Mouse (Mus musculus): ENCODE measurements around the gene Tle4. TPM values are rescaled to one million over a fixed set of nuclear protein-coding genes. Genes with fewer than 3 reads are reported as not detected.
"Not testable (repeated sequence)": the region's sequence is repeated elsewhere in the genome, so short reads cannot be mapped to it uniquely, and the experiment has no call there.

The Tle4 gene
- 11.4 and 11.7 TPM in 2 replicates for polyA plus RNA-seq (2014; fragmentation: Nextera tagmentation; extraction: Ambion mirVana)

DNA sequence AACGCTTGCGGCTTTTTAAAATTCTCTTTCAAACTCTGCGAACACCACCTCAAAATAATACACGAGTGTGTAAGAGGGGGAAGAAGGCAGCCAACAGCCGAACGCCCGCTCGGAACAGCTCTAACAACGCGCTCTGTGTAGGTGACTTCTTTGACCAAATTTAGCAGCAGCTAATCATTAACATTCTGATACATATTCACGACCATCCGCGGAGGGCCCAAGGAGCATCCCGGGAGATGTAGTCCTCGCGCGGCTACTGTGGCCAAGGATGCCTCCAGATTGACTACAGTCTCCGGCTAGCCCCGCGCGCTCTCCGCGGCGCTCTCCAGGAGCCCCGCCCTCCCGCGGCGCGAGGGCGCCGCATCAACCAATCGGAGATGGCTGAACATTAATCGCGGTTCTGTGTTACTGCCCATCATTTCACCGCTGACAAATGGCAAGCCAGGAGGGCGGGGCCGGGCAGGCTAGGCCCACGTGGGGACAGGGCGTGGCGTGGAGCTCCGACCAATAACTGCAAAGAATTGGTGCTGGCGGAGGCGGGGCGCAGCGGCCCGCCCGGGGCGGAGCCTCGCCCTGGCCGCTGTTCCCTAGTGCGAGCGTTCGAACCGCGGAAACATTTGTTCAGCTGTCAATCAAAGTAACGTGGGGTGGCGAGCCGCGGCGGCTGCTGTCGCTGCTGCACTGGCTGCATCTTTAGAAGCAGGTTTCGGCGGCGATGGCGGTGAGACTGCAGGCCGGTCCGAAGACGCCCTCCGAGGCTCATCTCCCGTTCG, at the start of gene Tle4:
Gene Tle4, minus strand, starts transcription at position 135 of the 773 bp plus-strand sequence.
- WGBS, result under 1% methylated on average over 71 of the region's 71 CpGs
- no peaks in the 10 kb centered on the region for H3K27me3 ChIP-seq (ENCODE audit: control insufficient read depth, insufficient read depth, low read length)
- peak within 1 kb of the TSS; percentile 93 for H3K9ac ChIP-seq (ENCODE audit: low read length)
- peaks cover 2 to 15% of the 10 kb centered on the region in 2 experiments; a peak in 3 of 4 replicates for H3K4me1 ChIP-seq (ENCODE audit: control insufficient read depth in 2 of 2, insufficient read depth in 2 of 2, low read length in 2 of 2)
- no peaks in the 10 kb centered on the region for H3K9me3 ChIP-seq (ENCODE audit: control insufficient read depth, low read length)
- ATAC-seq (ENCODE audit: insufficient number of reproducible peaks, insufficient read depth, low FRiP score, low read depth), result peak; percentile 97
- H3K27ac ChIP-seq (replicated peaks in 1 of 2; ENCODE audit: control insufficient read depth in 1 of 2, insufficient read depth in 1 of 2, low read depth in 2 of 2, low read length in 2 of 2), result peak within 1 kb of the TSS; percentile 92 to 95
- peak within 1 kb of the TSS; percentile 76 for H3K4me2 ChIP-seq (ENCODE audit: low read length)
- H3K4me3 ChIP-seq (ENCODE audit: control insufficient read depth in 1 of 2, insufficient read depth in 1 of 2, low read depth in 1 of 2, low read length in 2 of 2), result peak within 1 kb of the TSS; percentile 86 to 99
- H3K36me3 ChIP-seq (ENCODE audit: control insufficient read depth, insufficient read depth, low read length), result 0 out of 2 replicates have a peak, but pooled peaks cover 2% of the 10 kb centered on the region

DNA sequence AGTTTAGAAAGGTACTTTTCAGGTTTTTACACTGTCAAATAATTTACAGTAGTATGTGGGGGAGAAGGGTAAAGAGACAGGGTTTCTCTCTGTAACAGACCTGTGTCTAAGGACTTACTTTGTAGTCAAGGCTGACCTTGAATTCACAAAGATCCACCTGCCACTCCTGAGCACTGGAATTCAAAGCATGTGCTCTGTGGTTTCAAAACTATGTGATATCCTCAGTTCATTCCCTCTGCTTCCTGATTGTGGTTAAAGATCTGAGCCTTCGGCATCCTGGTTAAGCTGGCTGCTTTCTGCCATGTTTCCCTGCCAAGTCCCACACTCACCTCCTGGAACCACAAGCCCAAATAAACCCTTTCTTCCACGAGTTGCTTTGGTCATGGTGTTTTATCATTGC, 47.8 kb upstream of the Tle4 start:
- no peaks in the 10 kb centered on the region for H3K9me3 ChIP-seq (ENCODE audit: control insufficient read depth, low read length)
- H3K27me3 ChIP-seq (ENCODE audit: control insufficient read depth, insufficient read depth, low read length), result no peaks in the 10 kb centered on the region
- ATAC-seq (ENCODE audit: insufficient number of reproducible peaks, insufficient read depth, low FRiP score, low read depth), result no peak
- no peaks in the 10 kb centered on the region for H3K36me3 ChIP-seq (ENCODE audit: control insufficient read depth, insufficient read depth, low read length)
- H3K4me3 ChIP-seq (ENCODE audit: control insufficient read depth in 1 of 2, insufficient read depth in 1 of 2, low read depth in 1 of 2, low read length in 2 of 2), result no peak overlapping the region
- WGBS, result 42% methylated on average over 2 of the region's 2 CpGs
- no peak overlapping the region for H3K9ac ChIP-seq (ENCODE audit: low read length)
- no peaks in the 10 kb centered on the region; a peak in 1 of 4 replicates for H3K4me1 ChIP-seq (ENCODE audit: control insufficient read depth in 2 of 2, insufficient read depth in 2 of 2, low read length in 2 of 2)
- no peak overlapping the region for H3K4me2 ChIP-seq (ENCODE audit: low read length)
- H3K27ac ChIP-seq (replicated peaks in 1 of 2; ENCODE audit: control insufficient read depth in 1 of 2, insufficient read depth in 1 of 2, low read depth in 2 of 2, low read length in 2 of 2), result no peak overlapping the region

DNA sequence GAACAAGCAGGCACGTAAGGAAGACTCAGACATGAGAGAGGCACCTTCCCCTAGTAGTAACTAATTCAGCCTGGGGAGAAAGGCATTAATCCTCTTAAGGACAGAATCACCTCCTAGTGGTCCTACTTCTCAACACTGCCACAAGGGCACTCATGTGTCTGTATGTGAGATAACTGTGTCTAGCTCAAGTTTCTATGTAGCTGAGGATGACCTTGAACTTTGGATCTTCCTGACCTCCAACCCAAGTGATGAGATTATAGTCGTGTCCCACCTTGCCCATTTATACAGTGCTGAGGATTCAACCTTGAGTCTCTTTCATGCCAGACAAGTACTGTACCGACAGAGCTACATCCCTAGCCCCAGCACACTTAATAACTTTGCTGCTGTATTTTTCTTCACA, 46.9 kb upstream of the Tle4 start:
- Histone ChIP-seq H3K4me3 (ENCODE audit: control insufficient read depth in 1 of 2, insufficient read depth in 1 of 2, low read depth in 1 of 2, low read length in 2 of 2) (no peak overlapping the region), H3K4me2 (ENCODE audit: low read length) (no peak overlapping the region), H3K4me1 (ENCODE audit: control insufficient read depth in 2 of 2, insufficient read depth in 2 of 2, low read length in 2 of 2) (no peaks in the 10 kb centered on the region; a peak in 1 of 4 replicates), H3K27me3 (ENCODE audit: control insufficient read depth, insufficient read depth, low read length) (no peaks in the 10 kb centered on the region), H3K9ac (ENCODE audit: low read length) (no peak overlapping the region), H3K27ac (replicated peaks in 1 of 2; ENCODE audit: control insufficient read depth in 1 of 2, insufficient read depth in 1 of 2, low read depth in 2 of 2, low read length in 2 of 2) (no peak overlapping the region), H3K36me3 (ENCODE audit: control insufficient read depth, insufficient read depth, low read length) (no peaks in the 10 kb centered on the region), H3K9me3 (ENCODE audit: control insufficient read depth, low read length) (no peaks in the 10 kb centered on the region)
- 81% methylated on average over 3 of the region's 3 CpGs for WGBS
- ATAC-seq (ENCODE audit: insufficient number of reproducible peaks, insufficient read depth, low FRiP score, low read depth), result no peak

DNA sequence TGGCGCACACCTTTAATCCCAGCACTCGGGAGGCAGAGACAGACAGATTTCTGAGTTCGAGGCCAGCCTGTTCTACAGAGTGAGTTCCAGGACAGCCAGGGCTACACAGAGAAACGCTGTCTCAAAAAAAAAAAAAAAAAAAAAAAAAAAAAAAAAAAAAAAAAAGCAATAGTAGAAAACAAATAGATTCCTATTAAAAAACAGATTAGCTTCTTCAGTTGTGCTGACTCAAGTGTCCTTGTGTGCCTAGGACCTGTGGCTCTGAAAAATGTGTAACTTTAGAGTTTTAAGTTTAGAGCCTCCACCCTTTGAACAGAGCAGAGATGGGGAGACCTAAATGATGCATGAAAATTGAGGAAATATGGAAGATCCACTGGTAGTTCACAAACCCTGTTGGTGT, 45.2 kb upstream of the Tle4 start:
- H3K4me1 ChIP-seq (ENCODE audit: control insufficient read depth in 2 of 2, insufficient read depth in 2 of 2, low read length in 2 of 2); H3K4me3 ChIP-seq (ENCODE audit: control insufficient read depth in 1 of 2, insufficient read depth in 1 of 2, low read depth in 1 of 2, low read length in 2 of 2); H3K9ac ChIP-seq (ENCODE audit: low read length); H3K27me3 ChIP-seq (ENCODE audit: control insufficient read depth, insufficient read depth, low read length); H3K4me2 ChIP-seq (ENCODE audit: low read length); H3K36me3 ChIP-seq (ENCODE audit: control insufficient read depth, insufficient read depth, low read length); H3K9me3 ChIP-seq (ENCODE audit: control insufficient read depth, low read length); ATAC-seq (ENCODE audit: insufficient number of reproducible peaks, insufficient read depth, low FRiP score, low read depth); H3K27ac ChIP-seq (replicated peaks in 1 of 2; ENCODE audit: control insufficient read depth in 1 of 2, insufficient read depth in 1 of 2, low read depth in 2 of 2, low read length in 2 of 2): not testable (repeated sequence)
- 97% methylated on average over 4 of the region's 4 CpGs for WGBS

DNA sequence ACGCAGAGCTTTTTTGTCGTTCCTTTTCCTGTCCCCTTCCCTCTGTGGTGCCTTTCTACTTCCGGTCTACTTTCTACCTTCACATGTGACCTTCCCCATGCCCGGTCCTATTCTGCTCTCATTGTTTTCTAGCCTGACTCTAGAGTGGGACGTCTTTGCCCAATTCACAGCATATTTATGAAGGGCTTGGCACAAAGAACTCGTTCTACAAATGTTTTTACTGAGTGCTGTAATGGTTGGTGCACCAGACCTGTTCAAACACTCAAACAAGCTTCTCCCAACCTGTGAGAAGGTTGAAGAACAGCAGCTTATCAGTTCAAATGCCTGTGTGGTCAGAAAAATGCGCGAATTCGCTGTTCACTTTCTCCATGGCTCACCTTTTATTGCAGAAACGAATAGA, 44.8 kb upstream of the Tle4 start:
- Histone ChIP-seq H3K27ac (replicated peaks in 1 of 2; ENCODE audit: control insufficient read depth in 1 of 2, insufficient read depth in 1 of 2, low read depth in 2 of 2, low read length in 2 of 2) (no peak overlapping the region), H3K9me3 (ENCODE audit: control insufficient read depth, low read length) (no peaks in the 10 kb centered on the region), H3K9ac (ENCODE audit: low read length) (no peak overlapping the region), H3K4me2 (ENCODE audit: low read length) (no peak overlapping the region), H3K27me3 (ENCODE audit: control insufficient read depth, insufficient read depth, low read length) (no peaks in the 10 kb centered on the region), H3K4me1 (ENCODE audit: control insufficient read depth in 2 of 2, insufficient read depth in 2 of 2, low read length in 2 of 2) (no peaks in the 10 kb centered on the region; a peak in 1 of 4 replicates), H3K4me3 (ENCODE audit: control insufficient read depth in 1 of 2, insufficient read depth in 1 of 2, low read depth in 1 of 2, low read length in 2 of 2) (no peak overlapping the region), H3K36me3 (ENCODE audit: control insufficient read depth, insufficient read depth, low read length) (no peaks in the 10 kb centered on the region)
- WGBS, result 83% methylated on average over 10 of the region's 10 CpGs
- no peak for ATAC-seq (ENCODE audit: insufficient number of reproducible peaks, insufficient read depth, low FRiP score, low read depth)

DNA sequence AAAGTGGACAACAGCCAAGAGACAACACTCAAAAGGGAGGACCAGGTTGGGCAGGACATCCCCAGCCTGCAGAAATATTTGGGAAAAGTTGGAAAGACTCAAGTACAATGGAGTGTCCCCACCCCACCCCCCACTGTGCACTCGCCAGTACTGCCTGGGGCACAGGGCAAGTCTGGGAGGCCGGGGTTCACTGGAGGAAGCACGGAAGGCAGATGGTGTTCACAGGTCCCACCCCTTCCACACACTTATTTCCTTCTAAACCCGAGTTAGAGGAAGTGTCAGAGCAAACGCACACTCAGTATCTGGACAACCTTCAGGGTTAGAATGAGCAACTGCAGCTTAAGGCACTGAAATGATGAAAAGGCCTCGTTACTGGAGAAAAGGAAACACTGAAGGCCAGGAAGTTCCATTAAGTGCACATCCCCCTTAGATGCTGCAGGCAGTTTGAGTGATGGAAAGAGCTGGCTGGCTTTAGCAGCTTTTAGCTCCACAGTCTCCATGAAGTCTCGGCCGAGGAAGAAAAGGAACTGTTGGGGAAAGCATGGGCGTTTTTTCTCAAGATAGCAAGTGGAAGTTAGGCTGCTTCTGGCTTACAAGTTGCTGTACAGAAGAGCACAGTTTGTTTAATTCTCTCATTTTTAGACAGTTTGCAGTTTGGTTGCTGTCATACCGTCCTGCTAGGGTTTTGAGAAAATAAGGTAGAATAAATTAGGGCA, 37.5 kb upstream of the Tle4 start:
- Histone ChIP-seq H3K27me3 (ENCODE audit: control insufficient read depth, insufficient read depth, low read length) (no peaks in the 10 kb centered on the region), H3K4me1 (ENCODE audit: control insufficient read depth in 2 of 2, insufficient read depth in 2 of 2, low read length in 2 of 2) (0 out of 4 replicates have a peak, but pooled peaks cover 0 to 2% of the 10 kb centered on the region in 2 experiments), H3K4me3 (ENCODE audit: control insufficient read depth in 1 of 2, insufficient read depth in 1 of 2, low read depth in 1 of 2, low read length in 2 of 2) (no peak overlapping the region), H3K4me2 (ENCODE audit: low read length) (no peak overlapping the region), H3K36me3 (ENCODE audit: control insufficient read depth, insufficient read depth, low read length) (no peaks in the 10 kb centered on the region), H3K27ac (replicated peaks in 1 of 2; ENCODE audit: control insufficient read depth in 1 of 2, insufficient read depth in 1 of 2, low read depth in 2 of 2, low read length in 2 of 2) (no peak overlapping the region), H3K9ac (ENCODE audit: low read length) (no peak overlapping the region), H3K9me3 (ENCODE audit: control insufficient read depth, low read length) (no peaks in the 10 kb centered on the region)
- WGBS, result 38% methylated on average over 10 of the region's 10 CpGs
- ATAC-seq (ENCODE audit: insufficient number of reproducible peaks, insufficient read depth, low FRiP score, low read depth), result no peak

DNA sequence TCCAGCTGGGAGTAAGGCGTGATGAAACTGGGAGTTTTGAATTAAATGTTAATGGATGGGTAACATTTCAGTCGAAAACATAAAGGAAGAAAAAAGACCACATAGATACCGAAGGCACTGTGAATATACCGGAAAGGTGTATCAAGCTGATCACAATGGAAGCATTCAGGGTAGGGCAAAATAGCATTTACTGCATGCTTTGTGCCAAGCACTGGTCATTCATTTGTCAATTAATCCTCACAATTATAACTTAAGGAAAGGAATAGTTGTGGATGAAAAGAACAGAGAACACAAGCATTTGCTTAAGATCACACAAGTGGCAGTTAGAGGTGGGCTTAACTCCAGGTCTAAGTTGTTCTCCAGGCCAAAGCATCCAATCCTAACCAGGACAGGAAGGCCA, 25.5 kb upstream of the Tle4 start:
- Histone ChIP-seq H3K4me3 (ENCODE audit: control insufficient read depth in 1 of 2, insufficient read depth in 1 of 2, low read depth in 1 of 2, low read length in 2 of 2) (no peak overlapping the region), H3K4me1 (ENCODE audit: control insufficient read depth in 2 of 2, insufficient read depth in 2 of 2, low read length in 2 of 2) (no peaks in the 10 kb centered on the region), H3K27ac (replicated peaks in 1 of 2; ENCODE audit: control insufficient read depth in 1 of 2, insufficient read depth in 1 of 2, low read depth in 2 of 2, low read length in 2 of 2) (no peak overlapping the region), H3K9me3 (ENCODE audit: control insufficient read depth, low read length) (no peaks in the 10 kb centered on the region), H3K36me3 (ENCODE audit: control insufficient read depth, insufficient read depth, low read length) (no peaks in the 10 kb centered on the region), H3K27me3 (ENCODE audit: control insufficient read depth, insufficient read depth, low read length) (no peaks in the 10 kb centered on the region), H3K9ac (ENCODE audit: low read length) (no peak overlapping the region), H3K4me2 (ENCODE audit: low read length) (no peak overlapping the region)
- ATAC-seq (ENCODE audit: insufficient number of reproducible peaks, insufficient read depth, low FRiP score, low read depth), result no peak
- 76% methylated on average over 4 of the region's 4 CpGs for WGBS

Measured in heart, embryonic 14.5 days (tissue).